Mouse (Mus musculus): ENCODE results near the gene E2f8.

Gene E2f8

GRCm38 (mm10) chr7:48881486-48881885 is at the start of gene E2f8:
Gene E2f8, minus strand, starts transcription at chr7:48881596.
- peak; percentile 68 for DNase-seq (ENCODE audit: low read depth, low spot score)

GRCm38 (mm10) chr7:48930399-48930798 is 49.0 kb upstream of the E2f8 start:
- no peak for DNase-seq (ENCODE audit: low read depth, low spot score)

GRCm38 (mm10) chr7:48928364-48928763 is 47.0 kb upstream of the E2f8 start:
- peak; percentile 23 for DNase-seq (ENCODE audit: low read depth, low spot score)

- no peak for DNase-seq (ENCODE audit: low read depth, low spot score)
Observed at GRCm38 (mm10) chr7:48925214-48925613, 43.8 kb upstream of the E2f8 start.

- DNase-seq (ENCODE audit: low read depth, low spot score) = no peak
Observed at GRCm38 (mm10) chr7:48923620-48924019, 42.2 kb upstream of the E2f8 start.

- no peak for DNase-seq (ENCODE audit: low read depth, low spot score)
Observed at GRCm38 (mm10) chr7:48918389-48918788, 37.0 kb upstream of the E2f8 start.

- no peak for DNase-seq (ENCODE audit: low read depth, low spot score)
Observed at GRCm38 (mm10) chr7:48917988-48918387, 36.6 kb upstream of the E2f8 start.

GRCm38 (mm10) chr7:48917463-48917862 is 36.1 kb upstream of the E2f8 start:
- no peak for DNase-seq (ENCODE audit: low read depth, low spot score)

- DNase-seq (ENCODE audit: low read depth, low spot score) = no peak
Observed at GRCm38 (mm10) chr7:48914630-48915506, 33.5 kb upstream of the E2f8 start.

- no peak for DNase-seq (ENCODE audit: low read depth, low spot score)
Observed at GRCm38 (mm10) chr7:48911146-48911545, 29.8 kb upstream of the E2f8 start.

GRCm38 (mm10) chr7:48910282-48910681 is 28.9 kb upstream of the E2f8 start:
- no peak for DNase-seq (ENCODE audit: low read depth, low spot score)

- DNase-seq (ENCODE audit: low read depth, low spot score) = no peak
Observed at GRCm38 (mm10) chr7:48909342-48909671, 27.9 kb upstream of the E2f8 start.

GRCm38 (mm10) chr7:48908521-48909341 is 27.3 kb upstream of the E2f8 start, which contains the start of gene Nav2:
Gene Nav2, plus strand, starts transcription at chr7:48908716.
- DNase-seq (ENCODE audit: low read depth, low spot score) = no peak

GRCm38 (mm10) chr7:48902454-48902853 is 21.1 kb upstream of the E2f8 start:
- DNase-seq (ENCODE audit: low read depth, low spot score) = no peak

- DNase-seq (ENCODE audit: low read depth, low spot score) = no peak
Observed at GRCm38 (mm10) chr7:48900408-48901167, 19.2 kb upstream of the E2f8 start.

- DNase-seq (ENCODE audit: low read depth, low spot score) = no peak
Observed at GRCm38 (mm10) chr7:48898416-48898815, 17.0 kb upstream of the E2f8 start.

GRCm38 (mm10) chr7:48897539-48898163 is 16.3 kb upstream of the E2f8 start:
- no peak for DNase-seq (ENCODE audit: low read depth, low spot score)

- no peak for DNase-seq (ENCODE audit: low read depth, low spot score)
Observed at GRCm38 (mm10) chr7:48896051-48896450, 14.7 kb upstream of the E2f8 start.

- DNase-seq (ENCODE audit: low read depth, low spot score) = no peak
Observed at GRCm38 (mm10) chr7:48895475-48895874, 14.1 kb upstream of the E2f8 start.

GRCm38 (mm10) chr7:48894763-48895162 is 13.4 kb upstream of the E2f8 start:
- DNase-seq (ENCODE audit: low read depth, low spot score) = no peak

GRCm38 (mm10) chr7:48894152-48894551 is 12.8 kb upstream of the E2f8 start:
- peak; percentile 38 for DNase-seq (ENCODE audit: low read depth, low spot score)

Measured in embryo, embryonic 11.5 days (tissue).